Mouse (Mus musculus): ENCODE results near the gene Olfr532.
"Not testable (repeated sequence)": the region's sequence is repeated elsewhere in the genome, so short reads cannot be mapped to it uniquely, and the experiment has no call there.

The Olfr532 gene

GRCm38 (mm10) chr7:140421539-140421938, at the start of gene Olfr532:
Gene Olfr532 (minus strand): TSS chr7:140421639.
- CTCF ChIA-PET, result no interaction called here

GRCm38 (mm10) chr7:140463070-140463469, 41.6 kb upstream of the Olfr532 start, which contains the start of gene Olfr533:
Gene Olfr533 (plus strand): TSS chr7:140463370.
- CTCF ChIA-PET, result not testable (repeated sequence)

GRCm38 (mm10) chr7:140443141-140443540, 21.7 kb upstream of the Olfr532 start:
- CTCF ChIA-PET, result no interaction called here

GRCm38 (mm10) chr7:140402818-140403217, 18.6 kb downstream of the Olfr532 start, which contains the start of gene Olfr531:
Gene Olfr531 (minus strand): TSS chr7:140402918.
- CTCF ChIA-PET, result no interaction called here

GRCm38 (mm10) chr7:140376911-140377310, 44.5 kb downstream of the Olfr532 start:
- CTCF ChIA-PET, result no interaction called here

- CTCF ChIA-PET, result no interaction called here
Observed at GRCm38 (mm10) chr7:140376231-140376630, 45.2 kb downstream of the Olfr532 start, which contains the start of gene Olfr530. Gene Olfr530 (minus strand): TSS chr7:140376331.

- CTCF ChIA-PET, result interaction anchor here (0.5 kb wide), 1 partner anchor 1462 kb away, joined by 3 read pairs; no protein-coding TSS in a partner anchor
Observed at GRCm38 (mm10) chr7:140374300-140374699, 47.1 kb downstream of the Olfr532 start.

Data from spleen, embryonic (tissue).